11 mouse cellular contexts compared by ENCODE assay signal in genomic region chr2:58516000-58516399, GRCm38 (mm10). TPM values are rescaled to one million over a fixed set of nuclear protein-coding genes. Genes with fewer than 3 reads are reported as not detected.
DNase-seq lines count a peak whose midpoint lies in the region; ATAC-seq and TF ChIP-seq lines count a peak whose summit lies in the region.
"Had no signal": no experiment of that assay in that cellular context is flagged by ENCODE, and none has a peak within 500 bp of the region (broad histone marks: within the 10 kb centered on the region; RNA-seq: fewer than 3 reads in every experiment).

No protein-coding gene starts in this region.

- no peak overlapping the region for H3K9ac ChIP-seq in intestine, postnatal 0 days (ENCODE audit: low read depth, low read length)
- no peak overlapping the region for H3K9ac ChIP-seq in intestine, embryonic 15.5 days
- H3K9ac ChIP-seq in neural tube, embryonic 13.5 days: no peak overlapping the region
- H3K9ac ChIP-seq in stomach, postnatal 0 days (ENCODE audit: low read length): no peak overlapping the region
- H3K9ac ChIP-seq: liver, embryonic 14.5 days had no signal

- TF ChIP-seq EP300 in stomach, postnatal 0 days (optimal IDR thresholded peaks at IDR 0.05): no peak

- DNase-seq in cerebellum, postnatal 36 days: no peak
- no peak for DNase-seq in neural tube, embryonic 10.5 days (ENCODE audit: extremely low spot score, low spot score)
- no peak for DNase-seq in stomach, postnatal 0 days (ENCODE audit: low spot score)
- DNase-seq: gastrocnemius, postnatal 36 days had no signal

- no peaks in the 10 kb centered on the region for H3K9me3 ChIP-seq in intestine, postnatal 0 days (ENCODE audit: control insufficient read depth)
- H3K9me3 ChIP-seq in intestine, embryonic 15.5 days: no peaks in the 10 kb centered on the region
- H3K9me3 ChIP-seq in neural tube, embryonic 13.5 days: no peaks in the 10 kb centered on the region
- no peaks in the 10 kb centered on the region; the same call in 1 of the 2 replicates for H3K9me3 ChIP-seq in stomach, postnatal 0 days (ENCODE audit: control insufficient read depth, low read length)

- no peaks in the 10 kb centered on the region for H3K4me1 ChIP-seq in intestine, postnatal 0 days (replicated peaks; ENCODE audit: control insufficient read depth, insufficient read depth, low read length)
- peaks cover 14% of the 10 kb centered on the region; the same call in 1 of the 2 replicates for H3K4me1 ChIP-seq in intestine, embryonic 15.5 days (replicated peaks)
- peaks cover 13% of the 10 kb centered on the region for H3K4me1 ChIP-seq in neural tube, embryonic 13.5 days (replicated peaks)
- H3K4me1 ChIP-seq in stomach, postnatal 0 days (replicated peaks; ENCODE audit: control insufficient read depth, insufficient read depth): no peaks in the 10 kb centered on the region

- no peaks in the 10 kb centered on the region for H3K36me3 ChIP-seq in intestine, postnatal 0 days (ENCODE audit: control insufficient read depth, insufficient read depth)
- no peaks in the 10 kb centered on the region for H3K36me3 ChIP-seq in intestine, embryonic 15.5 days
- H3K36me3 ChIP-seq in neural tube, embryonic 13.5 days: no peaks in the 10 kb centered on the region
- no peaks in the 10 kb centered on the region for H3K36me3 ChIP-seq in stomach, postnatal 0 days (ENCODE audit: control insufficient read depth, insufficient read depth, low read length)

- no peak for TF ChIP-seq CTCF in intestine, postnatal 0 days (IDR thresholded peaks at IDR 0.05; ENCODE audit: low read depth)
- no peak for TF ChIP-seq CTCF in stomach, postnatal 0 days (IDR thresholded peaks at IDR 0.05; ENCODE audit: low read depth)

- 0 out of 2 replicates have a peak overlapping the region, but pooled peaks have one; percentile 21 for H3K4me2 ChIP-seq in intestine, postnatal 0 days (replicated peaks; ENCODE audit: low read depth)
- no peak overlapping the region for H3K4me2 ChIP-seq in intestine, embryonic 15.5 days (replicated peaks)
- H3K4me2 ChIP-seq in neural tube, embryonic 13.5 days: peak overlapping the region; percentile 10; the same call in 1 of the 2 replicates
- 0 out of 2 replicates have a peak overlapping the region, but pooled peaks have one; percentile 3 for H3K4me2 ChIP-seq in stomach, postnatal 0 days (replicated peaks; ENCODE audit: low read depth)

- H3K27me3 ChIP-seq in intestine, postnatal 0 days (replicated peaks; ENCODE audit: control insufficient read depth, insufficient read depth, low read length): no peaks in the 10 kb centered on the region
- H3K27me3 ChIP-seq in intestine, embryonic 15.5 days (replicated peaks): no peaks in the 10 kb centered on the region
- H3K27me3 ChIP-seq in neural tube, embryonic 13.5 days: no peaks in the 10 kb centered on the region
- H3K27me3 ChIP-seq in stomach, postnatal 0 days (ENCODE audit: control insufficient read depth, insufficient read depth, low read length): no peaks in the 10 kb centered on the region

- H3K27ac ChIP-seq in intestine, postnatal 0 days (ENCODE audit: low read depth, low read length): no peak overlapping the region
- H3K27ac ChIP-seq in intestine, embryonic 15.5 days: no peak overlapping the region
- no peak overlapping the region for H3K27ac ChIP-seq in neural tube, embryonic 13.5 days (replicated peaks)
- no peak overlapping the region for H3K27ac ChIP-seq in stomach, postnatal 0 days (replicated peaks)
- H3K27ac ChIP-seq: liver, embryonic 14.5 days had no signal

- peak; percentile 71 for ATAC-seq in cerebellum, adult (ENCODE audit: insufficient number of reproducible peaks, low FRiP score, low TSS enrichment)
- ATAC-seq in intestine, postnatal 0 days: no peak
- no peak for ATAC-seq in intestine, embryonic 15.5 days
- no peak for ATAC-seq in neural tube, embryonic 13.5 days (ENCODE audit: low read depth)
- 0 out of 2 replicates have a peak, but pooled peaks have one; percentile 45 for ATAC-seq in stomach, postnatal 0 days (ENCODE audit: low FRiP score, low TSS enrichment)
- no peak for ATAC-seq in megakaryocyte progenitor cell, adult 5-6 weeks (replicated peaks; ENCODE audit: poor library complexity)

- 52% methylated on average over 15 of the region's 15 CpGs for WGBS in intestine, postnatal 0 days
- whole genome bisulfite sequencing in intestine, embryonic 15.5 days: 48% methylated on average over 15 of the region's 15 CpGs
- WGBS in neural tube, embryonic 13.5 days: 43% methylated on average over 15 of the region's 15 CpGs
- WGBS in stomach, postnatal 0 days: 44% methylated on average over 15 of the region's 15 CpGs

- H3K4me3 ChIP-seq in intestine, postnatal 0 days (ENCODE audit: low read depth, low read length): no peak overlapping the region
- no peak overlapping the region for H3K4me3 ChIP-seq in intestine, embryonic 15.5 days (replicated peaks)
- no peak overlapping the region for H3K4me3 ChIP-seq in neural tube, embryonic 13.5 days
- no peak overlapping the region for H3K4me3 ChIP-seq in stomach, postnatal 0 days (ENCODE audit: low read depth, low read length)

RNA-seq across cellular contexts. Expression of gene Gm17409, which starts 46.1 kb away (rescaled TPM):
- not detected in 2 replicates for polyA plus RNA-seq in intestine, postnatal 0 days (2015; fragmentation: Nextera tagmentation; extraction: Ambion mirVana)
- polyA plus RNA-seq in intestine, embryonic 15.5 days (2015; fragmentation: Nextera tagmentation; extraction: Ambion mirVana): not detected in 2 replicates
- not detected in 2 replicates for polyA plus RNA-seq in neural tube, embryonic 13.5 days (2015; fragmentation: Nextera tagmentation; extraction: Ambion mirVana)
- polyA plus RNA-seq in stomach, postnatal 0 days (2015; fragmentation: Nextera tagmentation; extraction: Ambion mirVana): not detected in 2 replicates
- not detected in 2 replicates for total RNA-seq in megakaryocyte progenitor cell, adult 5-6 weeks (2015)
- not detected in 2 replicates for total RNA-seq in megakaryocyte progenitor cell, adult 5-6 weeks (2017)
- total RNA-seq: gastrocnemius, postnatal 36 days had no signal
- polyA plus RNA-seq: large intestine, adult 2 months; liver, embryonic 14.5 days had no signal

RNA-seq across cellular contexts. Expression of gene Acvr1, which starts 51.0 kb away (rescaled TPM):
- polyA plus RNA-seq in intestine, postnatal 0 days (2015; fragmentation: Nextera tagmentation; extraction: Ambion mirVana): 4.6 and 5.0 TPM in 2 replicates
- polyA plus RNA-seq in intestine, embryonic 15.5 days (2015; fragmentation: Nextera tagmentation; extraction: Ambion mirVana): 4.9 and 5.2 TPM in 2 replicates
- polyA plus RNA-seq in neural tube, embryonic 13.5 days (2015; fragmentation: Nextera tagmentation; extraction: Ambion mirVana): 4.4 and 5.4 TPM in 2 replicates
- polyA plus RNA-seq in stomach, postnatal 0 days (2015; fragmentation: Nextera tagmentation; extraction: Ambion mirVana): 5.0 and 5.1 TPM in 2 replicates
- total RNA-seq in megakaryocyte progenitor cell, adult 5-6 weeks (2015): 2.3 and 3.5 TPM in 2 replicates
- total RNA-seq in megakaryocyte progenitor cell, adult 5-6 weeks (2017): 0.87 and 0.88 TPM in 2 replicates

RNA-seq across cellular contexts. Expression of gene Upp2, which starts 51.1 kb away (rescaled TPM):
- 3.8 TPM in 2 replicates for polyA plus RNA-seq in intestine, postnatal 0 days (2015; fragmentation: Nextera tagmentation; extraction: Ambion mirVana)
- 5.2 and 5.5 TPM in 2 replicates for polyA plus RNA-seq in intestine, embryonic 15.5 days (2015; fragmentation: Nextera tagmentation; extraction: Ambion mirVana)
- 10.5 and 13.1 TPM in 2 replicates for polyA plus RNA-seq in neural tube, embryonic 13.5 days (2015; fragmentation: Nextera tagmentation; extraction: Ambion mirVana)
- polyA plus RNA-seq in stomach, postnatal 0 days (2015; fragmentation: Nextera tagmentation; extraction: Ambion mirVana): 5.2 and 6.1 TPM in 2 replicates
- 0.37 and 0.64 TPM in 2 replicates for total RNA-seq in megakaryocyte progenitor cell, adult 5-6 weeks (2015)
- not detected in 2 replicates for total RNA-seq in megakaryocyte progenitor cell, adult 5-6 weeks (2017)

Comparison
In these comparisons a context has a peak if more than half of its experiments do, and no peak if none do; other contexts are left out.
1. ATAC-seq: peak in cerebellum, adult (single experiment) and stomach, postnatal 0 days (single experiment); none in intestine, postnatal 0 days (single experiment), intestine, embryonic 15.5 days (single experiment), neural tube, embryonic 13.5 days (single experiment) and megakaryocyte progenitor cell, adult 5-6 weeks (single experiment).